Mouse (Mus musculus): ENCODE results near the gene Itga7.

GRCm38 (mm10) chr10:128940475-128941061 lies 7.0 kb downstream of the Itga7 start:
- TF ChIP-seq POLR2A (IDR thresholded peaks at IDR 0.05; ENCODE audit: control insufficient read depth, extremely low read depth, insufficient read depth, low read length, poor library complexity) (no peak), CTCF (IDR thresholded peaks at IDR 0.05; ENCODE audit: borderline replicate concordance, control insufficient read depth, extremely low read depth, insufficient read depth, low read length, poor library complexity) (no peak)
